Mouse (Mus musculus) E14TG2a.4 (cell line): ENCODE results near the gene Pyroxd1.

Experiments used
- CTCF ChIP-seq: conservative IDR thresholded peaks from 2 replicates; pipeline ENCODE4 v1.5.1; 2014; ENCODE audit warnings: low read length
- NANOG ChIP-seq: IDR thresholded peaks from 2 replicates; pipeline ENCODE4 v1.6.1; 2014; ENCODE audit warnings: borderline replicate concordance, low read length, mixed read lengths
- POU5F1 ChIP-seq: IDR thresholded peaks from 2 replicates; pipeline ENCODE4 v1.6.1; 2014; ENCODE audit warnings: low read length, borderline replicate concordance

DNA sequence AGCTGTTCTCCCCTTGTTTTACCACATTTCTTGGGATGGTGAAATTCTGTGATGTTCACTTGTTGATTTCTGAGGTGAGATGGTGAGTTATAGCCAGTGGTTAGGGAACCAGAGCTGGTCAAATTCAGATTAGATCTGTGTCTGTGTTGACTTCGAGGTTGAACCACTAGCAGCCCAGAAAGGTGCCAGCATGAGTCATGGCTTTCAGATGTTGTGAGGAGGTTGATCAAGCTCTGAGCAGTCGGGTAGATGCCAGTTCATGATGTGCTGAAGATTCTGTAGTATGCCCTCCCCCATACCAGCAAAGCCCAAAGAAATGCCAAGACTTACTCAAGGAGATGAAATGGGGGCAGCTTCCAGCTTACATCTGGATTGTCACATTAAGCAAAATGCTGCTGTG is 43.6 kb downstream of the Pyroxd1 start:
- TF ChIP-seq CTCF: no peak
- no peak for TF ChIP-seq POU5F1
- no peak for TF ChIP-seq NANOG
